Mouse (Mus musculus): ENCODE measurements around the gene Pkd1.

The Pkd1 gene

DNA sequence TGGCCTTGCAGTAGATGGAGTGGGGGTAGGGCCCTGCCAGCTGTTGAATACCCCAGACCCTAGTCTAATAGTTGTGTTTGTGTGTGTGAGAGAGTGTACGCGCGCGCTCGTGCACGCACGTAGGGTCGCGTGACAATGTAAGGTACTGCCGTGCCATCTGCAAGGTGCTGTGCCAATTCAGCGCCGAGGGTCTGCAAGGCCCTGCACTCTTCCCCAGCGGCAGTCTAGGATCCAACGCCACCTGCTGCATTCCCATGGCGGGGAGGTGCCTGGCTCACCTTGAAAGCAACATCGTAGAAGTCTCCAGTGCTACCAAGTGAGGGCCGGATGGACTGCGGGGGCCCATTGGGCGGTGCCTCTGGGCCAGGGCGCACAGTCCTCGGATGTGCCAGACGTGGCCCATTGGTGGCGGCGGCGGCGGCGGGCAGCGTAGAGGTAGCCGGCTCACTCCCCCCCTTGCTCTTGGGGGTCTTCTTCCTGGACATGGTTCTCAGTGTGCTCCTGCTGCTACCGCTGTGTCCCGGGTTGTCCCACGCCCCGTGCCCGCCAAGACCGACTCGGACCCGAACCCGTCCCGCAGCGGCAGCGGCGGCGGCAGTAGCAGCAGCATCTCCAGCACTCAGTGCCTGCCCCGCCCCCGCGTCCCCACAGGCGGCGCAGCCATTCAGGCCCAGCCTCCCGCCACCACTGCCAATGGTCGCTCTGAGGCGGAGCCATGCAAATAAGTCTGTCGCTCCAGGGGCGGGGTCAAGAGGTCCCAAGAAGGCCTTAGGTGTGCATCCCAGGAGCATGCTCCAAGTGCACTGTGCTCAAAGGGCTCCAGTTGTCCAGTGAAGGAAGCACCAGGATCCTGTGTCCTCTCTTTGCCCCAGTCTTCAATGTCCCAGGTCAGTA lies 16.3 kb upstream of the Pkd1 start:
- DNase-seq = peak; percentile 98

DNA sequence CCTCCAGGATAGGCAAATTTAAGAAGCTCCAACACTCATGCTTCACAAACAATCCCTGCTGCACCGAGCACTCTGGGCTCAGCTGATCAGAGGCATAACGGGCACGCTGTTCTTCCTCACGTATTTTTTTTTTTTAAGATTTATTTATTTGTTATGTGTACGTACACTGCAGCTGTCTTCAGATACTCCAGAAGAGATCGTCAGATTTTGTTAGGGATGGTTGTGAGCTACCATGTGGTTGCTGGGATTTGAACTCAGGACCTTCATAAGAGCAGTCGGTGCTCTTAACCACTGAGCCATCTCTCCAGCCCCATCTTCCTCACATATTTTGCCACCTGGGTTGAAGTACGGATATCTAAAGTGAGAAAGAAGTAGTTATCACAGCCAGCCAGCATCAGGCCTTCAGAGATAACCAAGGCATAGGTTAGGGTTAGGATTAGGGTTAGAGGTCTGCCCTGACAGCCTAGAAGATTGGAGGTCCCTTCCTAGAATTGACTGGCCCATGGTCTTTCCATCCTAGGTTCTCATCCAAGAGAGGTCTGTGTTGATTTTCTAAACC lies 15.4 kb upstream of the Pkd1 start, which contains the start of gene Rab26:
TSS of gene Rab26 (minus strand) at position 51 of the 559 bp plus-strand sequence.
- no peak for DNase-seq

DNA sequence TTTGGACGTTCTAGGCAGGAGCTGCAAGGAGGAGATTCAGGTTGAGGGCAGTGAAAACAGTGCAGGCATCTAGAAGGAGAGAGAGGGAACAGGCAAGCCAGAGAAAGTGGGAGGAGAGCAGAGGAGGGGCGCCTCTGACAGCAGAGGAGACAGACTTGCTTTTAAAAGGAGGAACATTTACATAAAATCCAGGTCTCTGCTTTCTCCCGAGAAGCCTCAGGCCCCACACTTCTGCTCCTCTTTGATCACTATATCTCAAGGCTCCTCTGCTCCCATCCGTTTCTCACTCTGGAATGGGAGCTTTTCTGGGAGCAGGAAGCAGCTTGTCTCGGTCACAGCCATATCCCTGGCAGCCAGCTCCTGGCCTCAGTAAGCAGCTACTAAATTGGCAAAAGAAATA lies 14.3 kb upstream of the Pkd1 start:
- no peak for DNase-seq

DNA sequence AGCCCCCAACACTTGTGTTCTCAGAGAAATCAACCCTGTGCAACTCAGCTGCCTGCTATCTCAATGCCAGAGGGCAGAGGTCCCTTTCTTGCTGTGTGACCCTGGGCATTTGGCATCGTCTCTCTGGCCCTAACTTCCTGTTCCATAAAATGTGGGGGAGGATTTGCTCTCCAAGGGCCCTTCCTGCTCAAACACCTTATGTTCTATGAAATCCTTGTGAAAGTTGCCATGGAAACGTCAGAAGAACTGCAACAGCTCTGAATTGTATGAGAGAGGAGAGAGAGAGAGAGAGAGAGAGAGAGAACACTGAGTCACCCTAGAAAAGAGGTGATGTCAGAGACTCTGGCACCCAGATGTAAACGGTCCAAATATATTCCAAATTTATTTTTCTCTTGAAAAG lies 12.1 kb upstream of the Pkd1 start:
- no peak for DNase-seq

DNA sequence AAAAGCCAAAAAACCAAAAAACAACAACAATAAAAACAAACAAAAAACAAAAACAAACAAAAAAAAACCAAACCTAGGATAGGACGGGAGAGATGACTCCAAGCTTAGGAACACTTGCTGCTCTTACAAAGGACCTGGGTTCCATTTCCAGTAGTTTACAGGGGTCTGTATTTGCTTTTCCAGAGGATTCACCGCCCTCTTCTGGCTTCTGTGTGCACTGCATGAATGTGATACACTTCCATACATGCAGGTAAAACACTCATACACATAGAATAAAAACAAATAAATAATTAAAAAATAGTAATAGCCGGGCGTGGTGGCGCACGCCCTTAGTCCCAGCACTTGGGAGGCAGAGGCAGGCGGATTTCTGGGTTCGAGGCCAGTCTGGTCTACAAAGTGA lies 10.7 kb upstream of the Pkd1 start:
- no peak for DNase-seq

DNA sequence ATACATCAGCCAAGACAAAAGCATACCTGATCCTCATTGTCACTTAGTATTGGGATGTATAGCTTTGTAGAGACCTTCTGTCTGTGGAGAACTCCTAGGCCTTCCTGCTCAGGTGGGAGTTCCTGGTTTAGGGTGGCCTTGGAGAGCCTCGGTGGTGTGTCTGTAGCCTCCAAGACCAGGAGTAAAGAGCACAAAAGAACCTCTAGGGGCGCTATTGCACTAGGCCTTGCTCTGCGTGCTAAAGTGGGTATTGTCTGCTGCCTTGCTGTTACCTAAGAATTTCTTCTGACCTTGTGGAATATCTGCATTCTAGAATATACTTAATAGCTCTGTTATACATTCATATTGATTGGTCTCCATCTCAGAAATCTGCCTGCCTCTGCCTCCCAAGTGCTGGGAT lies 9.3 kb upstream of the Pkd1 start:
- DNase-seq = peak; percentile 94

DNA sequence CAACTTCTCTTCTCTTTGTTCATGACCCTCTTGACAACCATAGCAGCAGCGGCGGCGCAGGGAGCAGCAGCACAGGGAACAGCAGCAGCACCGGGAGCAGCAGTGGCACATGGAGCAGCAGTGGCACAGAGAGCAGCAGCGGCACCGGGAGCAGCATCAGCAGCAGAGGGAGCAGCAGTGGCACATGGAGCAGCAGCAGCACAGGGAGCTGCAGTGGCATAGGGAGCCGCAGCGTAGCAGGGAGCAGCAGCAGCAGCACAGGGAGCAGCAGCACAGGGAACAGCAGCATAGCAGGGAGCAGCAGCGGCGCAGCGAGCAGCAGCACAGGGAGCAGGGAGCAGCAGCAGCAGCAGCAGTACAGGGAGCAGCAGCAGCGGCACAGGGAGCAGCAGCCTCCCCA lies 5.0 kb upstream of the Pkd1 start:
- no peak for DNase-seq

DNA sequence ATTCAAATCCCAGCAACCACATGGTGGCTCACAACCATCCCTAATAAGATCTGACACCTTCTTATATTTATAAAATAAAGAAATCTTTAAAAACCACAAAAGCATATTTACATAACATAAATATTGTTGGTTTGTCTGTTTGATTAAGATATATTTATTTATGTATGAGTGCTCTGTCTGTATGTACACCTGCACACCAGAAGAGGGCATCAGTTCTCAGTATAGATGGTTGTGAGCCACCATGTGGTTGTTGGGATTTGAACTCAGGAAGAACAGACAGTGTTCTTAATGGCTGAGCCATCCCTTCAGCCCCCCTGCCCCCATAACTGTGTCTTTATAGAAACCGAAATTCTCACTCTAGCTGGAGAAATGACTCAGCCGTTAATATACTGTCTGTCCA lies 4.4 kb upstream of the Pkd1 start:
- DNase-seq = no peak

DNA sequence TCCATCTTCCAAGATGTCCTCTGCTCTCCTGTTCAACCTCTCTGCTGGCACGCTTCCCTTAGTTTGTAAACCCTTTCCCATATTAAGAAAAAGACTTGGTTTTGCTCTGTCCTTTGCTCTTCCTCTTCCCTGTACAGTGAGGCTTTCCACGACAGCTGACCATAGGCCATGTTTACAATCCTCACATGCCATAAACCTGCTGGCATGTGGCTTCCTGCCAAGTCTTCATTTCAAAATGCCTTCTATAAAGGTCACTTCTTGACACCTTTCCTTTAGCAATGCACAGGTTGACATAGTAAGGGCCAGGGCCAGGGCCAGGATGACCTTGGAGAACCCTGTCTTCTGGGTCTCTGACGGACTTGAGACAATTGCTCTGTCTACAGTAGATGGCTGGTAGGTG lies 3.4 kb upstream of the Pkd1 start:
- DNase-seq = no peak

DNA sequence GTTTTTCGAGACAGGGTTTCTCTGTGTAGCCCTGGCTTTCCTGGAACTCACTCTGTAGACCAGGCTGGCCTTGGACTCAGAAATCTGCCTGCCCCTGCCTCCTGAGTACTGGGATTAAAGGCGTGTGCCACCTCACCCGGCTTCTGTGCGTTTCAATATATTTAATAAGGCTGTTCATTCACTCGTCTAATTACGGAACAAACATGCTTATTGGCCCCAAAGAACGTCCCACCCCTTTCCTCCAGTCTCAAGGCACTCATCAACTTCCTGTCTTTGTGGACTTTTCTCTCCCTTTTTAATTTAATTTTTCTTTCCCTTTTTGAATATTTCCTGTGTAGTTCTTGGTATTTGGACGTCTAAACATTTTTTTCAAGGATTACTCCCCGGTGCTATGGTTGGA lies 1.2 kb upstream of the Pkd1 start:
- peak; percentile 94 for DNase-seq

DNA sequence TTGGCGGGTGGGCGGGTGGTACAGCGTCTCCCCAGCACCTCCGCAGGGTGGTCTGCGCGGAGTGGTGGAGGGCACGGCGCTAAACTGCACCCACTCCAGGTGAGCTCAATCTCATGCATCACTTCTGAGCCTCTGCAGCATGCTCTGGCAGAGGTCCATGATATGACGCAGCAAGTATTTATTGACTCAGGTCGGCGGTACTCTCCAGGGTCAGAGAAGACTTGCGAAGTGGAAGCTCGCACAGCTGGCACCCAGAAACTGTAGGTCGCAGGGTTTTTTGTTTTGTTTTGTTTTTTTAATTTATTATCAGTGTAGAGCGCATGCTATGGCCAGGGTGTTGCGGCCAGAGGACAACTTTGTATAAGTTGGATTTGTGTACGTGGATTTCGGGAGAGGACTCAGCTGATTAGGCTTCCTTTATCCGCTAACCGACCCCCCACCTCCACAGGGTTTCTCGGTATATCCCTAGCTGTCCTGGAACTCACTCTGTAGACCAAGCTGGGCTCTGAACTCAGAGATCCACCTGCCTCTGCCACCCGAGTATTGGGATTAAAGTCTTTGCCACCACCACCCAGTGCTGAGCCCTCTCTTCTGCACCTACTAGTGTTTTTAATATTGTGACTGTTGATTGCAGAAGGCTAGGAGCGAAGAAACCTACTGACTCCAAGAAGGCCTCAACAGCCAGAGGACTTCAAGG lies 565 bp upstream of the Pkd1 start:
- peak; percentile 98 for DNase-seq

DNA sequence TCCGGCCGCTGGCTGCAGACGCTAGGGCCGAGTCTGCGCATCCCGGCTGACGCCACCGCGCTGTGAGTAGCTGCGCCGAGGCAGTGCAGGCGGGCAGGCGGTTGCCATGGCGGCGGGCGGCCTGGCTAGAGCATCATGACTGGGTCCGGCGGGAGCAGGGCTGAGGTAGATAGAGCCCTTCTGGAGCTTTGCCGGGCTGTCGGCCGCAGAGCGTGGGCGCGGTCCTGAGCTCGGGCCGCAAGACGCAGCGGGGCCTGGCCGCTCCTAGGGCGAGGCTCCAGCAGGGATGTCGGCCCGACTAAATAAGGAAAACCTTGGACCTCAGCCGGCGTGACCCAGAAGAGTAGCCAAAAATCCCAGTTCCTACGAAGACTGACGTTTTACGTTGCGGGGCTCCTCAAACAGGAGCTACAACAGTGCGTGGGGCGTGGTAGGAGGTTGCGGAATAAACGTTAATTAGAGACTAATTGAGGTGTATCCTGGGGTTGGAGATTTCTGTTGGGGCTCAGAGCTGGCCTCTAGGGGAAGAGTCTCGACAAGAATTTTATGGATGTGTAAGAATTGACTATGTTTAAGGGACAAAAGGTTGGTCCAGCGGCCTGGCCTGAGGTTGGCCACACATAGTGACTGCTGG lies 899 bp downstream of the Pkd1 start:
- peak; percentile 99 for DNase-seq

DNA sequence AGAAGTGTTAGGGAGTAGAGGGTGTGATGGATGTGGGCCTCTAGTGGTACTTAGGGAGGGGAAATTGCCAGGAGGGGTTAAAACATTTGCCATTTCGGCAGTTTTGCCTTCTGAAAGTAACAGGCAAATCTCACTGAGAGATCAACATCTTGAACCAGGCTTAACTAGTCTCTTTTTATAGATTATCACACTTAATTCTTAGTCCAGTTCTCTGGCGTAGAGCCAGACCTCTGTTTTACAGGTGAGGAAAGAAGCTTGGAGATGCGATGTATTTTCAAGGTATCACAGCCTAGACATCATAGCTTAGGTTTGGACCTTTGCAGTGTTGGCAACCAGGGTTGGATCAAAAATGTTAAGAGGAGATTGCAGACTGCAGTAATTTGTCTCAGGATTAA lies 1.4 kb downstream of the Pkd1 start:
- DNase-seq = no peak

DNA sequence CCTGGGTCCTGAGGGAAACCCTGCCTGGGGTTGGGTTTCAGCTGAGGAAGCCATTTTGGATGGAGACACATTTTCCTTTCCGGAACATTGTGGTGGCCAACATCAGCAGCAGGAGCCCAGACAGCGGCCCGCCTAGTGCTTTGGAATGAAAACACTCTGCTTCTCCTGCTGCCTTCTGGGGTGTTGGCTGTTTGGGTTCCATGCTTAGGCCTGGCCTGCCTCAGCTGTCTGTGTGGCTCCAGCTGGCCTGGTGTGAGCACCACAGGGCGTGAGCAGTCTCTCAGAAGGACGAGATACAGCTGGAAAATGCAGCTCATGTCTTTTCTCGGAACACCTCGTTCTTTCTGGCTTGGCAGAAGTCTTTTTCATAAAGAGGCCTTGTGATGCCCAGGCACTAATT lies 7.5 kb downstream of the Pkd1 start:
- peak; percentile 99 for DNase-seq

DNA sequence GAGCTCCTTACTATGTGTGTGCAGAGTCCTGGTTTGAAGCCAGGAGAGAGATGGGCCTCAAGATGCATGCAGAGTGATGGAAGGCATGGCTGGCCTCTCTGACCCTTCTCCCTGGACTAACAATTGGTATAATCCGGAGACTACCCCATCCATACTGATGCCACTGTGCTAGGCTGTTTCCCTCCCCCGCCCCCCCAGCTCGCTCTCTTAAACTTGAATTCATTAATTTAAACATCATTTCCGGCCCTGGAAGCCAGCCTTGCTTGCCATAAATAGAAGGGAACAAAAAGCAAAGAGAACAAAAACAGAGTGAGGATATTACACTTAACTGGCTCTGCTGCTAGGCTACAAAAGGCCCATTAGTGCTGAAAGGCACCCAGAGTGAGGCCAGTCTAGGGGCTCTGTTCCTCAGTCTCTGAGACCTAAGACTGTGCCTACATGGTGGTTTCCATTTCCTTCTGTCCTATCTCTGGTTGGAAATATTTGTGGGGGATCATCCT lies 9.0 kb downstream of the Pkd1 start:
- DNase-seq = peak; percentile 96

DNA sequence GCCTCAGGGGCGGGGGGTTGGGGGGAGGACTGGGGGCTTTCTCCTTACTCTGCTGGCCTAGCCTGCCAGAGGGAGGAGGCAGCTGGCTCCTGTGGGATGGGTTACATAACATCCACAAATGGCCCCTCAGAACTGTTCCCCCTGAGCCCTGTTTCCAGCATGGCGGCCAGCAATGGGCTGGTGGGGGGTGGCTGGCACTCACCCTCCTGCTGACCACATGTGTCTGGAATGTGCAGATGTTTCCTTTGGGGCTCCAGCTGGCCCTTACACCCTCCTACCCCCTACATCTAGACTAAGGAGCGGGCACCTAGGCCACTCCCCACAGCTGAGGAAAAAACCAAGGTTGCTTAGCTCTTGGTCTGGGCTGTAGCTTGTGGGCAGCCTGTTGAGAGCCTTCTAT lies 9.5 kb downstream of the Pkd1 start:
- DNase-seq = peak; percentile 98

DNA sequence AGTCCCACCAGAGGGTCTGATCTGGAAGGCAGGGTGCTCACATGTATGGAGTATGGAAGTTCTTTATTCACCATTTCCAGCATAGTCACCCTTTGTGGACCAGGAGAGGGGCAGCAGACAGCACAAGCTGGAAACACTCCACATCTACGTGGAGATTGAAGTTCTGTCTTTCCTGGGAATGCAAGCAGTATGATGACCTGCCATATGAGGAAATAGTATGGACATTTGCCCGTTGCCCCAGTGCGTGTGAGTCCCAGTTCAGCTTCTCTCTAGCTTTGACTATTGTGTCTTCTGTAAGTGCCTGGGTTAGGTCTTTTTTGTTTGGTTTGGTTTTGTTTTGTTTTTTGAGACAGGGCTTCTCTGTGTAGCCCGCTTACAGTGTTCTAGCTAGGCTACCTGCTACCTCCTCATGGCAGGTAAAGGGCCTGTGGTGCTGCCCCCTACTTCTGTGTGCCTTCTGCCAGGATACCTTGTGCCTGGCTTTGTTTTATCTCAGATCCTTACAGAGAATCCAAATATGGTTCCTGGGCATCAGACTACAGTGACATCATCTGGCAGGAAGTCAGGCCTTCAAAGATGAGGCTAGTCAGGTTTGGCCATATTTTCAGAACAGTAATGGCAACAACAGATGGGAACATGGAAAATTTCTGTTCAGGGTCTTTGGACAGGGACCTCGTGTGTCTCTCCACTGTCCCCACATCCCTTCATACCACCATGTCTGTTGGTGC lies 10.8 kb downstream of the Pkd1 start:
- no peak for DNase-seq

DNA sequence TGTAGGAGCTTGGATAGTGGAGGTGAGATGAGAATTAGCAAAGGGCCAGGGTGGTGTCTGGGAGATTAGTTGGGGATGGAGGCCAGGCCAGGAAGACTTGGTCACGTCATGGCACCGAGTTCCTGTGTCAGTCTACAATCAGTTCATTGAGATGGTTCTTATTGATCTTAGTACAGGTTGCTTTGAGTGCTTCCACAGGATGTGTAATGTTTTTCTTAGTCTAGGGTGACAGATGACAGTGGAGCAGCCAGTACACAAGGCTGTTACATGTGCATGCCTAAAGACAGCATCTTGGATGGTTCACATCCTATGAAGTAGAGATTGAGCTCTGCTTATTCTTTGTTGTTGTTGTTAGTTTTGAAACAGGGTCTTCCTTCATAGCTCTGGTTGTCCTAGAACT lies 12.0 kb downstream of the Pkd1 start:
- no peak for DNase-seq

DNA sequence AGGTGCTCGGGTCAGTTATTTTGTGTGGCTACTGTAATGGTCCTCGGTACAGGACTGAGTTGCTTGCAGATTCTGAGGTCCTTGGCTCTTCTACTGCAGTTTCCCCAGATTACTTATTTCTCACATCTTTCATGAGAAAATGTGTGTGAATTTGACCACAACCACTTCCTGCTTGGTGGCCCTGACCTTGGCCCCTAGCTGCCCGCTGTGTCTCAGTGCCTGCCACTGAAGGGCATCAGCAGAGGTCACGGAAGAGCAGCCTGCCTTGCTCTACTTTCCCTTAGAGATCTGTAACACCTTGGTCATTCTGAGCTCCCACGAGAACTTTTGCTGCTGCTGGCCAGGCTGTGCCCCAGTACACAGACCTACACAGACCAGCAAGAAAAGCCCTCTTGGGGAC lies 14.0 kb downstream of the Pkd1 start:
- no peak for DNase-seq

DNA sequence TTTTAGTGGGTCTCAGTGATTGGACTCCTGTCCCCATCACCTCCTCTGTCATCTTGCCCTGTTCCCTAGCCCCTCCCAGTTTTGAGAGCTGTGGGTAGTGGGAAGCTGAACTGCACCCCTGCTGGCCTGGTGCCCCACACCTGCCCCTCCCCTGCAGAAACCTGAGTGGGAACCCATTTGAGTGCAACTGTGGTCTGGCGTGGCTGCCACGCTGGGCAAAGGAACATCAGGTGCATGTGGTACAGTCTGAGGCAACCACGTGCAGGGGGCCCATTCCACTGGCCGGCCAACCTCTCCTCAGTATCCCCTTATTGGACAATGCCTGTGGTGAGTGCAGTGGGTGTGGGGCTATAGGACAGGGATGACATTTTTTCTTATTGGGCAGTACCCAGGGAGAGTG lies 14.8 kb downstream of the Pkd1 start:
- no peak for DNase-seq

DNA sequence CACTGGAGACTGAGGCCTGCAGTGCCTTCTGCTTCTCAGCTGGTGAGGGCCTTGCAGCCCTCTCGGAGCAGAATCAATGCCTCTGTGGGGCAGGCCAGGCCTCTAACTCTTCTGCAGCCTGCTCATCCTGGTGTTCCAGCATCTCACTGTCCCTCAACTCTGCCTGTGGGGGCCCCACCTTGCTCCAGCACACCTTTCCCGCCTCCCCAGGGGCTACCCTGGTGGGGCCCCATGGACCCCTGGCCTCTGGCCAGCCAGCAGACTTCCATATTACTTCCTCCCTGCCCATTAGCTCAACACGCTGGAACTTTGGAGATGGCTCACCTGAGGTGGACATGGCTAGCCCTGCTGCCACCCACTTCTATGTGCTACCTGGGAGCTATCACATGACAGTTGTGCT lies 15.5 kb downstream of the Pkd1 start:
- peak; percentile 90 for DNase-seq

DNA sequence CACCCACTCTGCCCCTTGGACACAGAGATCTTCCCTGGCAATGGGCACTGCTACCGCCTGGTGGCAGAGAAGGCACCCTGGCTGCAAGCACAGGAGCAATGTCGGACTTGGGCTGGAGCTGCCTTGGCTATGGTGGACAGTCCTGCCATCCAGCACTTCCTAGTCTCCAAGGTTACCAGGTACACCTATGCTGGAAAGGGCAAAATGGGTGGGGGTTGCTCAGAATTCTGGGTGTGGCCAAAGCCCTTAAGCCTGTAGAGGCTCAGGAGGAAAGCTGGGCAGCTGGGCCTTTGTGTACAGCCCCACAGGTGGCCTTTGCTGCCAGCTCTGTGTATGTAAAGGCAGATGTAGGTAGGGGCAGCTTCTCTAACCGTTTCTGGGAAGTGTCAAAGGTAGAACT lies 16.2 kb downstream of the Pkd1 start:
- peak; percentile 93 for DNase-seq

Measured in heart, adult 11 months (tissue).